Mouse (Mus musculus): ENCODE results near the gene Gm17720. TPM values are rescaled to one million over a fixed set of nuclear protein-coding genes. Genes with fewer than 3 reads are reported as not detected.

Gm17720 gene
- polyA plus RNA-seq, 1 experiment = not detected

DNA sequence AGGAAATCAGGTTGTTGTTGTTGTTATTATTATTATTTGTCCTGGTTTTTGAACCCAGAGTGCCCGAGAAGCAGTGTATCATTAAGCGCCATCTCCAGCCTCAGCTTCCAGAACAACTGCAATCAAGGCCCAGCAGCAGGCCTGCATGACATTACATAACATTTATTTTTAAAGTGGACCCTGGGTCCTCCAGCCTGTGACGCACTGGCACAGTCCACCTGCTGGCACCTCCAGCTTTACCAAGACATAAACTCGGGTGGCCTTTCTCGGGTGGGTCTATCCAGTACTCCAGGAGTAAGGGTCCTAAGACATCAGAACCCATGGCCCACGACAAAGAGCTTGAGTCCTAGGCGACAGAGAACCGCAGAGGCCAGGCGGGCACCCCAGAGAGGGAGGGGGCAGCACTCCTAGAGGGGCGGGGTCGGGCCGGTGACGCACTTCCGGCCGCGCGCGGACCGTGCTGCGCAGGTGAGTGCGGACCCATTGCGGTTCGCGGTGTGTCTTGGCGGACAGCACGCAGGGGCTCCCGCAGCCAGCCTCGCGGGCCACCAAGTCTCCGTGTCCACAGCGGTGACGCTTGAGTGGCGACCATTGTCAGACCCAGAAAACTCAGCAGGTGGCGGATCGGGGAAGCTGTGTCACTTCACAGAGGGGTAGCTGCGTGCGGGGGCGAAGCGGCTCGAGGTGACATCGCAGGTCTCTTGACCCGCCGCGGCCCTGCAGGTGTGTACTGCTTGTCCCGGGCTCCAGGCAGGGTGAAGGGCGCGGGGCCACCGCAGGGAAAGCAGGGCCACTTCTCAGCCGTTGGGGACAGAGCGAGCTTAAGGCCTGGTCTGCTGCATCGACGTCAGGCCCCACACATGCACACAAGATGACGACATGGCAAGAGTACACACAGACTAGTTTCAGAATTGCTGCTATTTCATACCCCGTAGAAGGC, 23.0 kb downstream of the Gm17720 start, which contains the start of gene Zfp612:
TSS of gene Zfp612 (plus strand) at position 465 of the 940 bp plus-strand sequence.
- DNase-seq (ENCODE audit: low read depth) = peak; percentile 85
- TF ChIP-seq CTCF (IDR thresholded peaks at IDR 0.05; ENCODE audit: borderline replicate concordance, extremely low read depth, insufficient read depth, insufficient read length) (no peak), POLR2A (IDR thresholded peaks at IDR 0.05; ENCODE audit: borderline replicate concordance, extremely low read depth, insufficient read depth, insufficient read length, poor library complexity, severe bottlenecking) (peak; percentile 91)

DNA sequence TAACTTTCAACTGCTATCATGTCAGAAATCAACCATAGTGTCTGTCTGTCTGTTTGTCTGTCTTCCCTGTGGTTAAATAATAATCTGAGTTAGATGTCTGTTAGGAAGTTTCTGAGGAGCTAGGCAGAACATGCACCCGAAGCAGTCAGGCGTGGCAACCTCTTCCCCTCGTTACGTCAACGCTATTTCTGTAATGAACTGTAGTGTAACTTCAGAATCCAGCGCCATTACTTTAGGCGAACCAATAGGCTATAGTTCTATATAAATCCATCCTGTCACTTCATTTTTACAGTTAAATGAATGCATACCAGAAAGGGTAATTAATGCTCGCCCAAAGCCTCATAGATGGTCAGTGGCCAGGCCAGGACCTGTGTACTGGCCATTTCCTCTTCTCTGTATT, 28.1 kb downstream of the Gm17720 start:
- no peak for TF ChIP-seq CTCF (IDR thresholded peaks at IDR 0.05; ENCODE audit: borderline replicate concordance, extremely low read depth, insufficient read depth, insufficient read length)
- DNase-seq (ENCODE audit: low read depth) = no peak

DNA sequence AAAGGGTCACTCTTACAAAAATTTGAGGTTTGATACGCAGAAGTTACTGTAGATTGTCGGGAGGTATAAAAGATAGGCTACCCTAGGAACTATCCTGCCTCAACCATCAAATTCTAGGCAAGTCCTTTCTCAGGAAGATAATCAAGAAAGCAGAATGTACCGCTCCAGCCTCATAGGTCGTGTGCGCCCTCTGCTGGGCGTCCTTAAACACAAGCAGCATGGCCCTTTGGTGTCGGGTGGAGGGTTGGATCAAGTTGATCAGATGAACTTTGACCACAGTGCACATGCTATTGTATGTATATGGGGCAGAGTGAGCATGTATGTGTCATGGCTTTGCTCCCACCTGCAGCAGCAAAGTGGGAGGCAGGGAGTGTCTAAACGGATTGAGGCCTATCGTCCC, 31.0 kb downstream of the Gm17720 start:
- peak; percentile 87 for DNase-seq (ENCODE audit: low read depth)
- TF ChIP-seq CTCF (IDR thresholded peaks at IDR 0.05; ENCODE audit: borderline replicate concordance, extremely low read depth, insufficient read depth, insufficient read length) (peak; percentile 94), POLR2A (IDR thresholded peaks at IDR 0.05; ENCODE audit: borderline replicate concordance, extremely low read depth, insufficient read depth, insufficient read length, poor library complexity, severe bottlenecking) (no peak)

DNA sequence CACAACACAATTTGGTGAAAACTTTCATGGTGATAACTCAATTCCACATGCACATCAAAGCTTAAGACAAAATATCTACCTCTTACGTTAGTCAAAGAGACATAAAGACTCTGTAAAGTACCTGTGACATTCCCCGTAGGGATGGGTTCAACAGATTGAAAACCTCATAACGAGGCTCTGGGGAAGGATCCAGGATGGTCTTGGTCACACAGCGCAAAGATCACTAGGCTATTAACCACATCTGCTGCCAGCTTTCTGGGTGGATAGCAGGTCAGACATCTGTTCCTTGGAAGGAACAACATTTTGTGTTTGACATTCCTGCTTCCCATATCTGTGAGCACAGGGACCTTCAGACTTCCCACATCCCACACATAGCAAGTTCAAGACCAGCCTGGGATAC, 32.8 kb downstream of the Gm17720 start:
- TF ChIP-seq CTCF (IDR thresholded peaks at IDR 0.05; ENCODE audit: borderline replicate concordance, extremely low read depth, insufficient read depth, insufficient read length) = no peak
- TF ChIP-seq POLR2A (IDR thresholded peaks at IDR 0.05; ENCODE audit: borderline replicate concordance, extremely low read depth, insufficient read depth, insufficient read length, poor library complexity, severe bottlenecking) = no peak

DNA sequence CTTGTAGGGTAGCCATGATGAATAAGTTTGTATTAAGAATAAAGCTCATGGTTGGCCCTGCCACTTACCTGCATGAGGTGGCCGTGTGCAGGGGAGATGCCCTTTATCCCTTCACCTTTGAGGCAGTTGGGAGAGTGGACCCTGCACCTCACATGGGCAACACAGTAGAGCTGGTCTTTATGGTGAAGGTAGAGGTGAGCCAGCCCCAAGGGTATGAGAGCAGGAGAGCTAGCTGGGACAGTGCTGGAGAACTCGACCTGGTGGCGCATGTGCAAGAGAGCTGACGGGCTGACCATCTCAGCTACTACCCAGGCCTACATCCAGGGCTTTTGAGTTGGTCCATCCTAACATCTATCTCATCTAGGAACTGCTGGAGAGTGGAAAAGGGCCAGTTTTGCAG, 36.9 kb downstream of the Gm17720 start:
- DNase-seq (ENCODE audit: low read depth) = no peak
- no peak for TF ChIP-seq CTCF (IDR thresholded peaks at IDR 0.05; ENCODE audit: borderline replicate concordance, extremely low read depth, insufficient read depth, insufficient read length)
- TF ChIP-seq POLR2A (IDR thresholded peaks at IDR 0.05; ENCODE audit: borderline replicate concordance, extremely low read depth, insufficient read depth, insufficient read length, poor library complexity, severe bottlenecking) = no peak

More for the DNA sequence above, 32.8 kb downstream of the Gm17720 start:
- no peak for DNase-seq (ENCODE audit: low read depth)

DNA sequence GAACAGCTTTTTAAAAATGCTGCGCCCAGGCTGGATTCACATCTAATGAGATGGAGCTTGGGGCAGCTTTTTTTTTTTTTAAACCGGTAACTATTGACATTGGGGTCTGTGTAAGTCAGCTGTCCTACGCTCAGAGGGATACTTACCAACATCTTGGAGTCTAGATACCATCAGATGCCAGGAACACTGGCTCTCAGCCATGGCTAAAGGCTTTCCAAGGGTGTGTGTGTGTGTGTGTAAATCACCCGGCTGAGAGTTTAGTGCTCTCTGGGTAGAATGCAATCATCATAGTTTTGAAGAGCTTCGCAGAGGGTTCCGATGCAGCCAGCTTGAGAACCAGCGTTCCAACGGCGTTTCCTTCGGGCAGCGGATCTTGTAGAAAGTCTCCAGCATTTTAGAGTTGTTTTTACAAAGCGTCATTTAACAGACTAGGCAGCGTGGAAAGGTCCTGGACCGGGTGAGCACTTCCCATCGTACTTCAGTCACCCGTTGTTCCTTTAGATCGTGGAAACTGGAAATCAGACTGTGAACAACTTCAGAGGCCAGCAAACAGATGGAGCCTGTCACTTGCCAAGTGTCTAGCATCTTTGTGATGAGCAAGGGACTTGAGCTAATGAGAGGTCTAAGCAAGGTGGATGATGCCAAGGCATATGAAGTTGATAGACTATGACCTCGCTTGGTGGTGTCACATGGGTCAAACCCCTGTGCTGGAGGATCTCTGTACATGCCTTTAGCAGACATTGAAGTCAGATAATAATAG, 37.8 kb downstream of the Gm17720 start:
- TF ChIP-seq CTCF (IDR thresholded peaks at IDR 0.05; ENCODE audit: borderline replicate concordance, extremely low read depth, insufficient read depth, insufficient read length) (no peak), POLR2A (IDR thresholded peaks at IDR 0.05; ENCODE audit: borderline replicate concordance, extremely low read depth, insufficient read depth, insufficient read length, poor library complexity, severe bottlenecking) (no peak)
- peak; percentile 32 for DNase-seq (ENCODE audit: low read depth)

DNA sequence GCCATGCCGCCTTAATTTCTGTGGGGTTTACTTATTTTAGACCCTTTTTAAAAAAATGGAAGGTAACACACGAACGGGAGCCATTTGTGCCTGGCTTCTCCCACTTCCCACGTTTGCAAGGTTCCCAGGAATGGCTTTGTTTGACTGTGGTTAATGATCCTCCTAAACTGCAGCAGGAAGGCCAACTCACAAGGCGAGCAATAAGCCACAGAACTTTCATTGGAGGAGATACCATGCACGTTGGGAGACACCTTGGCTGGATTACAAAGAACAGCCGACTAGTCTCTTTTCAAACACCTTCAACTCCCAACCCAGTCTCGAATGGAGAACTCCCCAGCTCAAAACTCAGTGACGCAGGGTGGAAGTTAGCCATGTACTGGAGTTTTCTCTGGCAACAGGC, 38.4 kb downstream of the Gm17720 start:
- DNase-seq (ENCODE audit: low read depth) = no peak
- TF ChIP-seq POLR2A (IDR thresholded peaks at IDR 0.05; ENCODE audit: borderline replicate concordance, extremely low read depth, insufficient read depth, insufficient read length, poor library complexity, severe bottlenecking) (no peak), CTCF (IDR thresholded peaks at IDR 0.05; ENCODE audit: borderline replicate concordance, extremely low read depth, insufficient read depth, insufficient read length) (no peak)

DNA sequence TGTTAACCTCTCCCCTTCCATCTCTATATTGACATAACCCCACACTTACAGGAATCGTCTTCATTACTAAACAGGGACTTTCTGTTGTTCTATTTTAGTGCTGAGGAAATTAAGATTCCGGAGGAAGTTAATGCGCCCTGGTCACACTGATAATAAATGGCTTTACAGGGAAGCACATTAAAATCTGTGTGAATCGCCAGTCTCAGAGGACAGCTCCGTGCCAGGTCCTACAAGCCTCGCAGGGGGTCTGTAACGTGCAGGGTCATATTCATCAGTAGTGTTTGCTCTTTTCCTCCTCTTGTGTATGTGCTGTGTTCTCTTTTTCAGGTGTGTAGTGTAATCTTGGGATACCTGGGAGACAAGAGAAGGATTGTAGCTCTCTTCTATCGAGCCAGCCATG, 44.3 kb downstream of the Gm17720 start:
- no peak for DNase-seq (ENCODE audit: low read depth)
- TF ChIP-seq CTCF (IDR thresholded peaks at IDR 0.05; ENCODE audit: borderline replicate concordance, extremely low read depth, insufficient read depth, insufficient read length) (no peak), POLR2A (IDR thresholded peaks at IDR 0.05; ENCODE audit: borderline replicate concordance, extremely low read depth, insufficient read depth, insufficient read length, poor library complexity, severe bottlenecking) (no peak)

DNA sequence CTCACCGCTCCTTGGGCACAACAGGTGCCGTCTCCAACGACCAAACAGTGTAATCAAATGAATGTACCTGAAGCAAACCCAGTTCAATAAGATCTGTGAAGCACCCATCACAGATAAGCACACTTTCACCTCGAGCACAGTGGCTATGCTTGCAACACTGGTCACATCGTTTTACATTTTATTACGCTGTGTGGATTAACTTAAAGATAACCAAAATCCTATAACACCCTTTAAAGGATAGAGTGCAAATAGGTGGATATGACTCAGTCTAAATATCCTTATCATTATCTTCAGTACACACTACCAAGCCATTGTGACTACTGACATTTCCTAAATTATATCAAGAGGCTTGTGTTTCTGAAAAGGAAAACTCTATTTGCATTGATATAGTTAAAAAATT, 51.3 kb downstream of the Gm17720 start:
- TF ChIP-seq CTCF (IDR thresholded peaks at IDR 0.05; ENCODE audit: borderline replicate concordance, extremely low read depth, insufficient read depth, insufficient read length) = no peak
- TF ChIP-seq POLR2A (IDR thresholded peaks at IDR 0.05; ENCODE audit: borderline replicate concordance, extremely low read depth, insufficient read depth, insufficient read length, poor library complexity, severe bottlenecking) = no peak
- no peak for DNase-seq (ENCODE audit: low read depth)

DNA sequence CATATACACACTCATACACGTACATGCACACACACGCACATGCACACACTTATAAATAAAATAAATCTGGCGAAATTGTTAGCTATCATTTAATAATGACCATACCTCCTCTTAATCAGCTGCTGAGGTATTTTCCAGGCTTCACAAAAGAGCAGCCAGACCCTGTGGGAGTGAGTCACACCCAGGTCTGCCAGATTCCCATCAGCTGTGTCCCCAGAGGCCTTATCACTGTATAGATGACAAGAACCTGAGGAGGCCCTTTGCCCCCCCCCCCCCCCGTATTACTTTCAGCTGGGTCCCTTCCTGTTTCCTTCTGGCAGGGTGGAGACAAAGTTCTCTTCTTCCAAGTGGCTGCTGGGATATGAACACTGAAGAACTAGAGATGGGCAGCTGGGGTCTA, 62.0 kb downstream of the Gm17720 start:
- no peak for TF ChIP-seq CTCF (IDR thresholded peaks at IDR 0.05; ENCODE audit: borderline replicate concordance, extremely low read depth, insufficient read depth, insufficient read length)
- no peak for TF ChIP-seq POLR2A (IDR thresholded peaks at IDR 0.05; ENCODE audit: borderline replicate concordance, extremely low read depth, insufficient read depth, insufficient read length, poor library complexity, severe bottlenecking)
- no peak for DNase-seq (ENCODE audit: low read depth)

DNA sequence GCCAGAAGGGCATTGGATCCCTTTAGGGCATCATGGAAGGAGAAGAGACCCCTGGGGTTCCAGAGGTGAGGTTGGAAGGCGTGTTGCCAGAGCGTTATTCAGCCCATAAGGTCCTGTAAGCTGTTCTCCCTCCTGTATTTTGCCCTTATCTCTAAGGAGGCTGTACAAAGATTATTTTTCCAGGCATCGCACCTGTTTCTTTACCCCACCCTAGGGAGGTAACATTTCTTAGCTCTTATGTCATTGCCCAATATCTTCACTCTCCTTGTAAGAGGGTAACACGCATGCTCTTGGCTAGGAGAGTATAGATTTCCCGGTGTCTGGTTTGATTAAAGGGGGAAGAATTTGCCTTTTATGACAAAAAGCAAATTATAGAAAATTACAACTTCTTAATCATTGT, 62.9 kb downstream of the Gm17720 start, which contains the start of gene Chst4:
TSS of gene Chst4 (minus strand) at position 82 of the 400 bp plus-strand sequence.
- no peak for TF ChIP-seq CTCF (IDR thresholded peaks at IDR 0.05; ENCODE audit: borderline replicate concordance, extremely low read depth, insufficient read depth, insufficient read length)
- TF ChIP-seq POLR2A (IDR thresholded peaks at IDR 0.05; ENCODE audit: borderline replicate concordance, extremely low read depth, insufficient read depth, insufficient read length, poor library complexity, severe bottlenecking) = no peak
- DNase-seq (ENCODE audit: low read depth) = no peak
